ENCODE assay signal across 18 mouse cellular contexts in the genomic region with DNA sequence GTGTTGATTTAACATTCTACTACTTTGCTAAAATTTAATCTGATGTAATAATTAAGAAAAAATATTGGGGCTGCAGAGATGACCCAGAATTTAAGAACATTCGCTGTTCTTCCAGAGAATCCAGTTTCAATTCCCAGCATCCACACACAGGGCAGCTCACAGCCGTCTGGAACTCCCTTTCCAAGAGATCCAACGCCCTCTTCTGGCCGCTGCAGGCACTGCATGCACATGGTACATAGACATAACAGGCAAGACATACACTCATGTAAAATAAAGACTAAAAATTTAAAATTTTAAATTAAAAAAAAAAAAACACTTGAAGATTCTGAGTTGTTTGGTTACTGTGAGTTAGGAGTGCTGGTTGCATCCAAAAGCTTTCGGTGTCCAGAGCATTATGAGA. TPM values are rescaled to one million over a fixed set of nuclear protein-coding genes. Genes with fewer than 3 reads are reported as not detected.
A peak's percentile ranks its signal among the peaks of the same experiment; 100 is the strongest.
DNase-seq lines count a peak whose midpoint lies in the region; ATAC-seq and TF ChIP-seq lines count a peak whose summit lies in the region.
"Had no signal": no experiment of that assay in that cellular context is flagged by ENCODE, and none has a peak within 500 bp of the region (broad histone marks: within the 10 kb centered on the region; RNA-seq: fewer than 3 reads in every experiment).

No protein-coding gene starts in this region.

- peak; percentile 37 for TF ChIP-seq CTCF in liver, postnatal 0 days (IDR thresholded peaks at IDR 0.05; ENCODE audit: low read depth)

- H3K9ac ChIP-seq in kidney, embryonic 16.5 days (replicated peaks; ENCODE audit: low read length), result no peak overlapping the region
- no peak overlapping the region for H3K9ac ChIP-seq in liver, postnatal 0 days (replicated peaks)
- H3K9ac ChIP-seq: heart, embryonic 13.5 days; kidney, embryonic 15.5 days; limb, embryonic 15.5 days had no signal

- WGBS in kidney, embryonic 16.5 days, result 55% methylated on average over 5 of the region's 5 CpGs
- 50% methylated on average over 5 of the region's 5 CpGs for WGBS in liver, postnatal 0 days (ENCODE audit: insufficient replicate concordance)

- H3K4me1 ChIP-seq in kidney, embryonic 16.5 days (ENCODE audit: insufficient read depth, low read length), result peaks cover 10% of the 10 kb centered on the region; the same call in 1 of the 2 replicates
- no peaks in the 10 kb centered on the region for H3K4me1 ChIP-seq in liver, postnatal 0 days (ENCODE audit: insufficient read depth)
- H3K4me1 ChIP-seq: heart, embryonic 13.5 days; limb, embryonic 15.5 days had no signal

- H3K27ac ChIP-seq in kidney, embryonic 16.5 days (ENCODE audit: low read length), result no peak overlapping the region
- H3K27ac ChIP-seq in liver, postnatal 0 days (ENCODE audit: low read depth), result no peak overlapping the region
- H3K27ac ChIP-seq: forebrain, embryonic 10.5 days; heart, embryonic 13.5 days; kidney, embryonic 15.5 days; limb, embryonic 15.5 days had no signal

- no peaks in the 10 kb centered on the region for H3K9me3 ChIP-seq in kidney, embryonic 16.5 days (ENCODE audit: low read length)
- H3K9me3 ChIP-seq in liver, postnatal 0 days (ENCODE audit: low read length), result no peaks in the 10 kb centered on the region
- H3K9me3 ChIP-seq: G1E; kidney, embryonic 15.5 days; limb, embryonic 15.5 days had no signal

- no peak for TF ChIP-seq EP300 in liver, postnatal 0 days (IDR thresholded peaks at IDR 0.05; ENCODE audit: low read depth)

- ATAC-seq in kidney, embryonic 16.5 days (ENCODE audit: low FRiP score, low TSS enrichment), result no peak
- no peak for ATAC-seq in liver, postnatal 0 days

- H3K27me3 ChIP-seq in kidney, embryonic 16.5 days (ENCODE audit: insufficient read depth, low read length), result no peaks in the 10 kb centered on the region
- no peaks in the 10 kb centered on the region for H3K27me3 ChIP-seq in liver, postnatal 0 days (ENCODE audit: insufficient read depth, low read length)
- H3K27me3 ChIP-seq: kidney, embryonic 15.5 days; limb, embryonic 15.5 days had no signal

- no peaks in the 10 kb centered on the region for H3K36me3 ChIP-seq in kidney, embryonic 16.5 days (ENCODE audit: insufficient read depth, low read length)
- H3K36me3 ChIP-seq in liver, postnatal 0 days (replicated peaks; ENCODE audit: insufficient read depth, low read length), result no peaks in the 10 kb centered on the region
- H3K36me3 ChIP-seq: forebrain, embryonic 10.5 days; heart, embryonic 13.5 days; kidney, embryonic 15.5 days; limb, embryonic 15.5 days had no signal

- no peak overlapping the region for H3K4me3 ChIP-seq in kidney, embryonic 16.5 days (ENCODE audit: low read length)
- H3K4me3 ChIP-seq in liver, postnatal 0 days (ENCODE audit: low read depth, low read length), result no peak overlapping the region
- H3K4me3 ChIP-seq: forebrain, embryonic 10.5 days; heart, embryonic 13.5 days; kidney, embryonic 15.5 days; limb, embryonic 15.5 days; megakaryocyte, embryonic 14.5 days had no signal

- peak; percentile 40 for DNase-seq in kidney, adult 9 months
- peak; percentile 3 for DNase-seq in retina, postnatal 1 day
- no peak for DNase-seq in retina, embryonic 14.5 days (ENCODE audit: low spot score)
- DNase-seq in MEL-GATA-1-ER (ENCODE audit: extremely low read depth, low read depth), result peak; percentile 18
- no peak for DNase-seq in liver, postnatal 0 days
- no peak for DNase-seq in spleen, postnatal 4 days (ENCODE audit: low spot score in 2 of 2)
- no peak for DNase-seq in adrenal gland, adult 18-20 months (ENCODE audit: low spot score in 2 of 2)
- DNase-seq: cerebellum, adult 11-12 months; gastrocnemius, postnatal 10 days; layer of hippocampus, postnatal 36 days had no signal

- no peak overlapping the region for H3K4me2 ChIP-seq in kidney, embryonic 16.5 days (replicated peaks; ENCODE audit: low read depth, low read length)
- H3K4me2 ChIP-seq in liver, postnatal 0 days (ENCODE audit: low read depth, low read length), result no peak overlapping the region
- H3K4me2 ChIP-seq: heart, embryonic 13.5 days; kidney, embryonic 15.5 days; limb, embryonic 15.5 days had no signal

RNA-seq across cellular contexts. Expression of a gene that starts 16.3 kb away (rescaled TPM):
- polyA plus RNA-seq in kidney, embryonic 16.5 days (2015; fragmentation: Nextera tagmentation; extraction: Ambion mirVana), result 0.67 and 0.80 TPM in 2 replicates
- 0.46 and 0.81 TPM in 2 replicates for polyA plus RNA-seq in liver, postnatal 0 days (2015; fragmentation: Nextera tagmentation; extraction: Ambion mirVana)
- total RNA-seq in adrenal gland, adult 18-20 months (2021), result 1 to 10 TPM; 2.5 to 9.2 TPM
- polyA plus RNA-seq: forebrain, embryonic 10.5 days; kidney, embryonic 15.5 days had no signal

RNA-seq across cellular contexts. Expression of a gene that starts 40.3 kb away (rescaled TPM):
- 5.2 and 5.5 TPM in 2 replicates for polyA plus RNA-seq in kidney, embryonic 16.5 days (2015; fragmentation: Nextera tagmentation; extraction: Ambion mirVana)
- 1.4 and 1.8 TPM in 2 replicates for polyA plus RNA-seq in liver, postnatal 0 days (2015; fragmentation: Nextera tagmentation; extraction: Ambion mirVana)
- total RNA-seq in adrenal gland, adult 18-20 months (2021), result 1 to 10 TPM in 1 of 2 experiments, under 1 TPM in 1; 0.53 to 1.1 TPM
- total RNA-seq: G1E had no signal
- polyA plus RNA-seq: G1E had no signal

RNA-seq across cellular contexts. Expression of a gene that starts 42.2 kb away (rescaled TPM):
- 0.31 and 0.36 TPM in 2 replicates for polyA plus RNA-seq in kidney, embryonic 16.5 days (2015; fragmentation: Nextera tagmentation; extraction: Ambion mirVana)
- 1.5 TPM in 2 replicates for polyA plus RNA-seq in liver, postnatal 0 days (2015; fragmentation: Nextera tagmentation; extraction: Ambion mirVana)
- 1 to 10 TPM; 3.8 to 9.2 TPM for total RNA-seq in adrenal gland, adult 18-20 months (2021)
- total RNA-seq: G1E had no signal
- polyA plus RNA-seq: embryonic facial prominence, embryonic 11.5 days; forebrain, embryonic 10.5 days; G1E had no signal

RNA-seq across cellular contexts. Expression of a gene that starts 48.6 kb away (rescaled TPM):
- polyA plus RNA-seq in kidney, embryonic 16.5 days (2015; fragmentation: Nextera tagmentation; extraction: Ambion mirVana), result 18.6 and 19.3 TPM in 2 replicates
- 1.3 and 1.9 TPM in 2 replicates for polyA plus RNA-seq in liver, postnatal 0 days (2015; fragmentation: Nextera tagmentation; extraction: Ambion mirVana)
- 1 to 10 TPM; 2.4 to 2.9 TPM for total RNA-seq in adrenal gland, adult 18-20 months (2021)

RNA-seq across cellular contexts. Expression of a gene that starts 57.3 kb away (rescaled TPM):
- polyA plus RNA-seq in kidney, embryonic 16.5 days (2015; fragmentation: Nextera tagmentation; extraction: Ambion mirVana), result 27.4 and 31.3 TPM in 2 replicates
- polyA plus RNA-seq in liver, postnatal 0 days (2015; fragmentation: Nextera tagmentation; extraction: Ambion mirVana), result 1.4 and 1.8 TPM in 2 replicates
- 10 to 100 TPM in 1 of 2 experiments, 1 to 10 TPM in 1; 7.4 to 22.5 TPM for total RNA-seq in adrenal gland, adult 18-20 months (2021)
- polyA plus RNA-seq: G1E had no signal

Comparison
In these comparisons a context has a peak if more than half of its experiments do, and no peak if none do; other contexts are left out.
1. DNase-seq: peak in kidney, adult 9 months (single experiment), retina, postnatal 1 day (single experiment) and MEL-GATA-1-ER (single experiment); none in retina, embryonic 14.5 days (single experiment), liver, postnatal 0 days (single experiment), spleen, postnatal 4 days (0 of 2) and adrenal gland, adult 18-20 months (0 of 2).